Mouse (Mus musculus) mouse embryonic stem cell (cell line): ENCODE measurements at regions not wholly inside any gene's neighbourhood (a gene's known extent, or its start where the extent isn't known, plus 50 kb on each side); places are given as distances from the start of the nearest gene placed in this dataset.

ENCODE experiments used
- in situ Hi-C, 2 experiments: fragments of 300-500 bp; cut with MboI; formaldehyde crosslinking; loops; 1 replicate in 1 of 2; 3 replicates in 1 of 2; pipeline ENCODE4 v1.14.3; 2019 to 2020; ENCODE audit warnings: low sequenced_read_pairs in 2 of 2, low pct_unique_long_range_greater_than_20kb in 1 of 2, mixed read lengths in 1 of 2; ENCODE audit not compliant: unreplicated experiment in 1 of 2

DNA sequence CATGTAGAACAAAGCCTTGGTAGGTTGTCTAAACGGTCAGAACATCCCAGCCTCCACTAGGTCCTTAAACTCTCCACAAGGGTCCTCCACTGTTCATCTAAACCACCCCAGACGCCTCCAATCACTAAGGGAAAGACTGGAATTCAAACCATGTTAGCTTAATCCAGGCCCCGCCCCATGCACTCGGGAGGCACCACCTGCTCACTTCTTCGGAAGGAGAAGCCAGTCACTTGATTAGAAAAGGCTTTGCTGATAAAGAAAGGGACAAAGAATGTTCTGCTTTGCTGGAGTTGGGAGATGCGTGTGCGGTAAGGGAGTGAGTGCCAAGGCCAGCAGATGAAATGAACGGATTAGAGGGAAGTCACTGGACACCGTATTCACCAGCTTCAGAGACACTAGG is 54.5 kb upstream of the Armc2 start:
- in situ Hi-C loops = no loop called here

GRCm38 (mm10) chr10:42072131-42072530 is 53.9 kb upstream of the Armc2 start:
- in situ Hi-C loops = no loop called here

GRCm38 (mm10) chr10:42071404-42072024 is 53.3 kb upstream of the Armc2 start:
- in situ Hi-C loops = no loop called here

DNA sequence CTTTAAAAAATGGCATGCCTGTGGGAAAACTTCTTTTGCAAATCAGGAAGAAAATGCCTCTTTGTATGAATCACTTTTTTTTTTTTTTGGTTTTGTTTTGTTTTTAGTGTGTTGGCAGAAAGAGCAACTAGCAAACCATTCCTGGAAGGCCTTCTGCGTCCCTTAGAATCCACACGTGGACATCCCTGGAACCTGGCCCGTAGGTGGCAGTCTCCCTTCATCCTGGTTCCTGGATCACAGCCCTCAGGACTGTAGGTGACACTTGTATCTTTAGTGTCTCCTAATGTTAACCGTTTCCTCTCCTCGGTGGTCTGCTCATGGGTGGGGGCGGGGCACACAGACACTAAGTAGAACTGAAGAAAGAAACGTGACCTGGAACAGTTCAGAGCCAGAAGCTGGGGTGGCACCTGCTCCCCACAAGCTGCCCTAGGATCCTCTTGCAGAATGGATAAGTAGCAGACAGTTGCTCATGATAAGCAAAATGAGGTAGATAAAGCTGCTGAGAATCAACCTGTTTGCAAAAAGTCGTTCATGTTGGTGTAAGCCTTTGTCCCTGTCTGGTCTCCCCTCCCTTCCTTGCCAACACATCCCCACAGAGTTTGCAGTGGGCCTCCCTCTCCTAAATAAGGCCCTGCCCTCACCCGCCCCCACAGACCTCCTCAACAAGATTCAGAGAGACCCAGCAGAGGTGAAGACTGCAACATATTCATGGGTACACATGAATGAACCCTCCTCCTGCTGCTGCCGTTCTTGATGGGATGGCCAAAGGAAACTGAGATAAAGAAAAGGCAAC is 52.6 kb upstream of the Armc2 start:
- in situ Hi-C loops = no loop called here

GRCm38 (mm10) chr10:42069751-42070150 is 51.5 kb upstream of the Armc2 start:
- in situ Hi-C loops = no loop called here

- in situ Hi-C loops = no loop called here
Observed at GRCm38 (mm10) chr10:42068497-42068896, 50.3 kb upstream of the Armc2 start.
